Mouse (Mus musculus) erythroblast, embryonic 14.5 days (primary cell): ENCODE data around the gene Grik4.

Experiments
- GATA1 ChIP-seq: IDR thresholded peaks from 2 replicates; pipeline ENCODE4 v1.6.1; 2012; ENCODE audit warnings: low read length, inconsistent platforms, mixed read lengths
- TAL1 ChIP-seq: IDR thresholded peaks from 3 replicates; pipeline ENCODE4 v1.6.1; 2012; ENCODE audit warnings: low read length, inconsistent platforms, mixed read lengths

DNA sequence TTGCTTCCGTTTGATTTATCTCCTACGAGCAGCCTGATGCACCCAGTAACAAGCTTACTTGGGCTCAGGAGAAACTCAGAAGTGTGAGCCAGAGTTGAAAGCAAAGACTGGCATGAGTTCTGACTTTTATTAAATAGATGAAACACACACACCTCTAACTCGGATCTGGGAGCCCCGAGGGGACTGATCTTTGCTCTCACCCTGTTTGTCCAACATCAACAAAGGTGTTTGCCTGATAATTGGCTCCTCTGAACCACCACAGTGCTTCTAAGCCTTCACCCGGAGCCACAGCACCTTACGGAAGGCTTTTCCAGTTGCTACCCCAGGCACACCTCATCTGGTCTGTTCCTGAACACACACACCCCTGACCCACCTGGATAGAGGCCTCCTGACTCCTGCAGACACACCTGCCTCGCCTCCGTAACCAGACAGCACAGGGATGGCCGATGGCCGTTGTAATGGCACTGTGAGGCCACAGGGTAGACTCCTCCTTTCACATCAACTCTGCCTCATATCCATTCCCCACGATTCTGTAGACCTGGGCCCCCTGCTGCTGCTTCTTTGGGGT lies 302.7 kb downstream of the Grik4 start:
- TF ChIP-seq GATA1: no peak
- no peak for TF ChIP-seq TAL1
